Mouse (Mus musculus): Measurements from ENCODE around the gene Gars. TPM values are rescaled to one million over a fixed set of nuclear protein-coding genes. Genes with fewer than 3 reads are reported as not detected.

Gene Gars
- polyA plus RNA-seq, 1 experiment from 2014 or later, result 186 TPM

DNA sequence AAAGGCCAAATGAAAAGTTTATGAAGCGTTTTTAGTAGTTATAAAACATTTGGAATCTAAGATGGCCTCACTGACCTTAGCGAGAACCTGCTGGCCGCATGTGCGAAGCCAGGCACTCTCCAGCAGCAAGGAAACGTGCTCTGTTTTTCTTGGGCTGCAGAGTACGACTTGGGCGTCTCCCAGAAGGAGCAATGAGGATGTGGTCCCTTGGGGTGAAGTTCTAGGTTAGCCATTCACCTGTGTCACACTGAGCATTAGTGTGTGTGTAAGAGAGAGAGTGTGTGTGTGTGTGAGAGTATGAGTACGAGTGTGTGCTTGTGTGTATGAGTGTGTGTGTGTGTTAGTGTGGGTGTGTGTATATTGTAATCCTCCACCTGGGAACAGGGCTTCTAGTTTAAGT is 5.4 kb downstream of the Gars start:
- Histone ChIP-seq H3K4me1 (peaks cover 13% of the 10 kb centered on the region), H3K27ac (no peak overlapping the region), H3K4me3 (no peak overlapping the region), H3K9me3 (replicated peaks) (no peaks in the 10 kb centered on the region), H3K36me3 (peaks cover 14% of the 10 kb centered on the region), H3K27me3 (ENCODE audit: low read depth, poor library complexity, severe bottlenecking) (no peaks in the 10 kb centered on the region)
- no peak for DNase-seq (ENCODE audit: low spot score)
- 81% methylated on average over 8 of the region's 8 CpGs for WGBS

DNA sequence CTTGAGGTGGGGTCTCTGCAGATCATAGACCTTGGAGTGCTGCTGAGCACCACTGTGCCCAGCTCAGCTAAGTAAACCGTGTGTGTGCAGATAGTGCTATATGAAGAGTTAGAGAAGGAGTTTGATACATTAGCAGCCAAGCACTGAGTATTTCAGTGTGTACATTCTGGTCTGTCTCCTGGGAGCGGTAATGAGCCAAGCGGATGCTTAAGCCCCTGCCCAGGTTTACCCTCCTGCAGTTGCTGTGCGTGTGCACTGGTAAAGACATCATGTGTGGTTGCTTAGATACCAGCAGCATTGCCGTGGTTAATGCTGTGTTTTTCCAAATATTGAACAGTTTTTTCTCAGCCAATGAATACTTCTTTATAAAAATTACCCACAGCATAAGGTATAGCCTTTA is 6.7 kb downstream of the Gars start:
- 90% methylated on average over 5 of the region's 5 CpGs for WGBS
- H3K27me3 ChIP-seq (ENCODE audit: low read depth, poor library complexity, severe bottlenecking), result no peaks in the 10 kb centered on the region
- no peak overlapping the region for H3K4me3 ChIP-seq
- DNase-seq (ENCODE audit: low spot score), result no peak
- 0 out of 2 replicates have a peak, but pooled peaks cover 3% of the 10 kb centered on the region for H3K4me1 ChIP-seq
- peaks cover 26% of the 10 kb centered on the region for H3K36me3 ChIP-seq
- H3K27ac ChIP-seq, result no peak overlapping the region
- H3K9me3 ChIP-seq (replicated peaks), result no peaks in the 10 kb centered on the region

DNA sequence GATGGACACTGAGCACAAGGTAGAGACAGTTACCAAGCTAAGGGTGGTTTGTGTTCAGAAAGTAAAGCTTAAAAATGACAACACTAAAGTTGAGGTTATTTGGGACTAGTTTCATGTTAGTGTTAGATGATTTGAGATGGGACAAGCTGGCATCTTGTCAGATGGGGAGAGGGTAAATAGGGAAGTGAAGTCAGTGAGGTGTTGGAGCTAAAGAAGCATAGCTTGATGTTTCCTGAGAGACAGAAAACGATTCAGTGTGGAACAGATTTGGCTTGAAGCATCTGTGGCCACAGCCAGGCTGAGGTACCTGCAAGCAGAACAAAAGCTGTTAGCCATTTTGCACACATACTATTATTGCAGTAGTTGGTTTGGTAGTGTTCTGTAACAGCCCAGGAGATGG is 7.5 kb downstream of the Gars start:
- Histone ChIP-seq H3K27me3 (ENCODE audit: low read depth, poor library complexity, severe bottlenecking) (no peaks in the 10 kb centered on the region), H3K9me3 (replicated peaks) (no peaks in the 10 kb centered on the region), H3K4me1 (no peaks in the 10 kb centered on the region), H3K4me3 (no peak overlapping the region), H3K27ac (no peak overlapping the region), H3K36me3 (peaks cover 34% of the 10 kb centered on the region)
- WGBS, result 74% methylated on average over 1 of the region's 1 CpGs
- DNase-seq (ENCODE audit: low spot score), result no peak

DNA sequence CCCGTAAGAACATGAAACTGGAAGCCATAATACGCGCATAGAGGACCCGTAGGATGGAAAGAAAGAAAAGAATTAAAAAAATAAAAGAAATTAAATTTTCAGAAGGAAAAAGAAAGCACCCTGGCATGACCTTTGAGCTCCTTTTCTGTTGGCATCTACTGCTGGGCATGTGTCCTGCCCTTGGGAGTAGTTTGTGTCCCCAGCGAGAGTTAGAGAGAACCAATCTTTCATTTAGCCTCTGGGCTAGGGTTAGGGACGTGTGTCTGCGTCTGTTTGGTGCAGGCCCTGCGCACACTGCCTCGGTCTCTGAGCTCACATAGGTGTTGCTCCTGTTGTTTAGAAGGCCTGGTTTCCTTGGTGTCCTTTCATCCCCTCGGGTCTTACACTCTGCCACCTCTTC is 11.4 kb downstream of the Gars start:
- H3K4me1 ChIP-seq, result no peaks in the 10 kb centered on the region
- no peaks in the 10 kb centered on the region for H3K9me3 ChIP-seq (replicated peaks)
- no peaks in the 10 kb centered on the region for H3K27me3 ChIP-seq (ENCODE audit: low read depth, poor library complexity, severe bottlenecking)
- no peak for DNase-seq (ENCODE audit: low spot score)
- no peak overlapping the region for H3K27ac ChIP-seq
- H3K4me3 ChIP-seq, result no peak overlapping the region
- H3K36me3 ChIP-seq, result peaks cover 69% of the 10 kb centered on the region
- WGBS, result 95% methylated on average over 10 of the region's 10 CpGs

DNA sequence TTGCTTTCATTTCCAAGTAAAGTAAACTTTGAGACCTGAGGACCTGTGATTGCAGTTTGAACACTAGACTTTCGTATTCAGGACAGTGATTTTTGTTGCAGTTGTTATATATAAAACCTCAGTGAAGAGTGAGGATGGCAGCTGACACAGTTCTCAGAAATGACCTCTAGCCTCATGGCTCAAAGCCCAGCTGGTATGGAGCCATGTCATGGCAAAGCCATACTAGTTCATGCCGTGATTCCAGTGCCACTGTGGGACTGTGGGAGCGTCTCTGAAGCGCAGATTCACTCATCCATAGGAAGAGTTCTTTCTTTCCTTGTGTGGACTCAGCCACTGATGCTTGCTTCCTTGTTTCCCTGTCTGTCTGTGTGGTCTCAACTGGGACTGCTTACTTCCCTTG is 16.7 kb downstream of the Gars start:
- Histone ChIP-seq H3K4me3 (no peak overlapping the region), H3K27me3 (ENCODE audit: low read depth, poor library complexity, severe bottlenecking) (no peaks in the 10 kb centered on the region), H3K27ac (no peak overlapping the region), H3K4me1 (no peaks in the 10 kb centered on the region), H3K36me3 (peaks cover 94% of the 10 kb centered on the region), H3K9me3 (replicated peaks) (no peaks in the 10 kb centered on the region)
- WGBS, result 96% methylated on average over 4 of the region's 4 CpGs
- no peak for DNase-seq (ENCODE audit: low spot score)

DNA sequence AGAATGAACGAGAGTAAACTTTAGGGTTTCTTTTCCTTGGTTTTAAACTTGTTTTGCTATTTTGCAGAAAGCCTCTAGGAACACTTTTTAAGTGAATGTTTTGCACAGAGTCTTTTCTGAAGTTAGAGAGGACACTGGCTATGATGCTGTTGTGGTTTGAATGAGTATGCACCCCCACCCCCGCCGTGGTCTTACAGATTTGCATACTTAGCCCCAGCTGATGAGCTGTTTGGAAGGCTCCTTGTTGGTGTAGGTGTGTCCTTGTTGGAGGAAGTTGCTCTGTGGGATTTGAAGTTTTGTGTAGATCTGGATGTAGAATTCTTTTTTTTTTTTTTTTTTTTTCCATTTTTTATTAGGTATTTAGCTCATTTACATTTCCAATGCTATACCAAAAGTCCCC is 19.6 kb downstream of the Gars start:
- Histone ChIP-seq H3K36me3 (peaks cover 96% of the 10 kb centered on the region), H3K9me3 (replicated peaks) (no peaks in the 10 kb centered on the region), H3K4me3 (no peak overlapping the region), H3K27me3 (ENCODE audit: low read depth, poor library complexity, severe bottlenecking) (no peaks in the 10 kb centered on the region), H3K27ac (no peak overlapping the region), H3K4me1 (0 out of 2 replicates have a peak, but pooled peaks cover 3% of the 10 kb centered on the region)
- no peak for DNase-seq (ENCODE audit: low spot score)
- WGBS, result 94% methylated on average over 3 of the region's 3 CpGs

DNA sequence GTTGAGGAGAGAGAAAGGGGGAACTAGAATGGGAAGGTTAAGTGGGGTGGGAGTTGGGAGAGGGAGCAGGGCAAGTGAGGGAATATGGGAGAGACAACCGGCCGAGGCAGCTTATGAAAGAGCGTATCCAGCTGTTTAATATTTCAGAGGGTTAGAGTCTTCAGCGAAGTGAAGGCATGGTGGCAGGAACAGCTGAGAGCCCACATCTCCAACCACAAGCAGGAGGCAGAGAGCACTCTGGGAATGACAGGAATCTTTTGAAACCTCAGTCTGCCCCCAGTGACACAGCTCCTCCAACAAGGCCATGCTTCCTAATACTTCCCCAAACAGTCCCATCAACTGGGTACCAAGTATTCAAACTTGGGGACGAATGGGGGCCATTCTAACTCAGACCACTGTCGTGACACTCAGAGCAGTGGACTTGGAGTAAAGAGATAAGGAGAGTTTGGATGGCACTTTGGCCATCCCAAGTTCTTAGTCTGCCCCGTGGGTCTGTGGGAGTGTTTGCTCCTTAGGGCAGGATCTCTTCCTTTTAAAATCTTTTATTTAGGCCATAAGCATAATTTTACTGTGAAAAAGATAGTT is 22.5 kb downstream of the Gars start:
- Histone ChIP-seq H3K4me3 (no peak overlapping the region), H3K4me1 (0 out of 2 replicates have a peak, but pooled peaks cover 3% of the 10 kb centered on the region), H3K9me3 (replicated peaks) (no peaks in the 10 kb centered on the region), H3K36me3 (peaks cover 98% of the 10 kb centered on the region), H3K27ac (no peak overlapping the region), H3K27me3 (ENCODE audit: low read depth, poor library complexity, severe bottlenecking) (no peaks in the 10 kb centered on the region)
- WGBS, result 95% methylated on average over 7 of the region's 7 CpGs
- DNase-seq (ENCODE audit: low spot score), result no peak

DNA sequence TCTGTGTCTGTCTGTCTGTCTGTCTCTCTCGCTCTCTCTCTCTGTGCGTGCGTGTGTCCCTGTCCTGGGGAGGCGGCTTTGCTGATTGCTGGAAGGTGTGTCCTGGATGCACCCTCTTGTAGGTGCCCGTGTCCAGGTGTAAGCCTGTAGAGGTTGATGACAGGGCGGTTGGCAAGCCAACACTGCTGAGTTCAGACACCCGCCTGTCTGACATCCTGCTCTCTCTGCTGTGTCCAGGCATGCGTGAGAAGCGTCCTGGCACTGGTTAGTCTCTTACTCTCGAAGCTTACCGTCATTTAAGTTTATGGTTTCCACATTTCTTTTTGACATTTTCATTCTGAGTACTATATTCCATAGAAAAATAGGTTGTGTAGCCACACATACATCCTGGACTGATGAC is 23.5 kb downstream of the Gars start:
- Histone ChIP-seq H3K27me3 (ENCODE audit: low read depth, poor library complexity, severe bottlenecking) (no peaks in the 10 kb centered on the region), H3K9me3 (replicated peaks) (no peaks in the 10 kb centered on the region), H3K4me1 (0 out of 2 replicates have a peak, but pooled peaks cover 3% of the 10 kb centered on the region), H3K36me3 (peaks cover 98% of the 10 kb centered on the region), H3K27ac (no peak overlapping the region), H3K4me3 (no peak overlapping the region)
- no peak for DNase-seq (ENCODE audit: low spot score)
- 94% methylated on average over 11 of the region's 11 CpGs for WGBS

DNA sequence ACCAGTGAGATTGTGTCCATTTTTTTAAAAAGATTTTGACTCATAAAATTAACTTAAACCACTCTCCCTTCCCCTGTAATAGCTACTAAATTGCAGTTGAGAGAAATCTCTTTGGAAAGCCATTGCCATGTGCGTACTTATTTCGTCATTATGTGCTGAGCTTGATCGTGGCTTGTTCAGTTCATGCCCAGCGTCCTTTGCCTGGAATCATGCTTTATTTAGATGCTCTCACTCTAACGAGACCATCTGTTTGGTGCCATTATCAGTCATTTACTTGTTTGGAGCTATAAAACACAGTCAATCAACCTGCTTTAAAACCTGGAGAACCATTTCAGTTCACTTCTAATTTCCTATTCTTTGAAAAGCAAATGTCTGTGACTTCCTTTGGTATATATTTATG is 24.4 kb downstream of the Gars start:
- WGBS, result 79% methylated on average over 5 of the region's 5 CpGs
- no peak overlapping the region for H3K27ac ChIP-seq
- H3K4me1 ChIP-seq, result 0 out of 2 replicates have a peak, but pooled peaks cover 3% of the 10 kb centered on the region
- H3K36me3 ChIP-seq, result peaks cover 97% of the 10 kb centered on the region
- DNase-seq (ENCODE audit: low spot score), result no peak
- no peaks in the 10 kb centered on the region for H3K27me3 ChIP-seq (ENCODE audit: low read depth, poor library complexity, severe bottlenecking)
- no peaks in the 10 kb centered on the region for H3K9me3 ChIP-seq (replicated peaks)
- H3K4me3 ChIP-seq, result no peak overlapping the region

DNA sequence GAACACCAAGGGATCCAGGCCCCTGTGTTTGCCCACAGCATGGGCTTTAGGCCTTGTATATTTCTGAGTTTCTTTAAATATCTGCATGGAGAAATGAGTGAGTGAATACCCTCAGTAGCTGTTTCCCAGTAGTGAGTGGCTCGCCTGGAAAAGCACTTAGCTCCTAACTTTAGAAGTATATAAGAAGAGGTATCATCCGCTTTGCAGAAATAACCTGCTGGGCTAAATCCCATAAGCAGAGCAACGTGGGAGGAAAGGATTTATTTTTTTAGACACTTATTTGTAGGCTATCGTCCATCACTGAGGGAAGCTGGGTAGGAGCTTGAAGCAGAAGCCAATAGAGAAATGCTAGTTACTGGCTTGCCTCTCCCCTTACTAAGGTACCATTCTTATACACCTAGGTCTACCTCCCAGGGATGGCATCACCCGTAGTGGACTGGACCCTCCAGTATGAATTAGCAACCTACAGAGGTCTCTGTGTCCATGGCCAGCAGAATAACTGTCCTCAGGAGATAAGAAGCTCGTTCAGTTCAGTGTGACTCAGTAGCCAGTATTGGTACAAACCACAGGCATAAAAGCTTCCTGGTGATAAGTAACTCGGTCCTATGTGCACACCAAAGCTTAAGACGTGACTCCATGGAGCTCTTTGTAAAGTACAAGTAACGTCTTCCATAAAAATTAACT is 26.1 kb downstream of the Gars start:
- 93% methylated on average over 9 of the region's 9 CpGs for WGBS
- no peak overlapping the region for H3K4me3 ChIP-seq
- peaks cover 99% of the 10 kb centered on the region for H3K36me3 ChIP-seq
- H3K27me3 ChIP-seq (ENCODE audit: low read depth, poor library complexity, severe bottlenecking), result no peaks in the 10 kb centered on the region
- H3K27ac ChIP-seq, result no peak overlapping the region
- H3K9me3 ChIP-seq (replicated peaks), result no peaks in the 10 kb centered on the region
- no peak for DNase-seq (ENCODE audit: low spot score)
- H3K4me1 ChIP-seq, result 0 out of 2 replicates have a peak, but pooled peaks cover 3% of the 10 kb centered on the region

DNA sequence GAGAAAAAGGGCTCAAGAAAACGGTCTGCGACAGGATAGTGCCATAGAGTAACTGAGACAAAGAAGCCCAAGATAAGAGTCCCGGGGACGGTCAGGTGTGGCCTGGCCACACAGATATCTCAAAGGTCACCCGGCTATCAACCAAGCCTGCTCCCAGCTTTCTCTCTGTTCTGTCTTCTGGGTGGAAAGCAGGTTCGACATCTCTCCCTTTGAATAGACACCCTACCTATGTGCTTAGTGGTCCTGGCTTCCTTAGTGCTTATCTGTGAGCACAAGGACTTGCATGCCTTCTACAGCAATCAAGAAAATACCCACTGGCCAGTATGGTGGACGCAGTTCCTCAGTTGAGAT is 26.6 kb downstream of the Gars start:
- H3K27me3 ChIP-seq (ENCODE audit: low read depth, poor library complexity, severe bottlenecking), result no peaks in the 10 kb centered on the region
- WGBS, result 96% methylated on average over 7 of the region's 7 CpGs
- 0 out of 2 replicates have a peak, but pooled peaks cover 3% of the 10 kb centered on the region for H3K4me1 ChIP-seq
- H3K27ac ChIP-seq, result no peak overlapping the region
- H3K4me3 ChIP-seq, result no peak overlapping the region
- peaks cover 99% of the 10 kb centered on the region for H3K36me3 ChIP-seq
- no peak for DNase-seq (ENCODE audit: low spot score)
- no peaks in the 10 kb centered on the region for H3K9me3 ChIP-seq (replicated peaks)

DNA sequence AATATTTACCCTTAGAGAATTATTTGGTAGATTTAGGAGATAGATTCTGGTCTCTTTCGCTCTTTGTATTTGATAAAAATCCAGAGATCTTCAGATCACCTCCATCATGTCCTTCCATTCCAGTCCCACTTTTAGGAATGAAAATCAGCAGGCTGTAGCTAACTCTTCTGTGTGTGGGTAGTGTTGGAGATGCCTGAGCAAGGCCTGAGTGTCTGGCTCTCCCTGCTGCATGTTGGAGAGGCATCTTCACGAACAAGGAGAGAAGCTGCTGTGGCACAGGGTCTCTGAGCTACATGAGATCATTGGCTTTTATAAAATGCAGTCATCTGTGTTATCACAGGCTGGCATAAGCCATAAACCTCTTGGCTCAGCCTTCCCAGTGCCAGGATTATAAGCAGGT is 28.1 kb downstream of the Gars start:
- peaks cover 95% of the 10 kb centered on the region for H3K36me3 ChIP-seq
- H3K27me3 ChIP-seq (ENCODE audit: low read depth, poor library complexity, severe bottlenecking), result no peaks in the 10 kb centered on the region
- 0 out of 2 replicates have a peak, but pooled peaks cover 3% of the 10 kb centered on the region for H3K4me1 ChIP-seq
- H3K4me3 ChIP-seq, result no peak overlapping the region
- no peaks in the 10 kb centered on the region for H3K9me3 ChIP-seq (replicated peaks)
- no peak overlapping the region for H3K27ac ChIP-seq
- 93% methylated on average over 2 of the region's 2 CpGs for WGBS
- DNase-seq (ENCODE audit: low spot score), result no peak

DNA sequence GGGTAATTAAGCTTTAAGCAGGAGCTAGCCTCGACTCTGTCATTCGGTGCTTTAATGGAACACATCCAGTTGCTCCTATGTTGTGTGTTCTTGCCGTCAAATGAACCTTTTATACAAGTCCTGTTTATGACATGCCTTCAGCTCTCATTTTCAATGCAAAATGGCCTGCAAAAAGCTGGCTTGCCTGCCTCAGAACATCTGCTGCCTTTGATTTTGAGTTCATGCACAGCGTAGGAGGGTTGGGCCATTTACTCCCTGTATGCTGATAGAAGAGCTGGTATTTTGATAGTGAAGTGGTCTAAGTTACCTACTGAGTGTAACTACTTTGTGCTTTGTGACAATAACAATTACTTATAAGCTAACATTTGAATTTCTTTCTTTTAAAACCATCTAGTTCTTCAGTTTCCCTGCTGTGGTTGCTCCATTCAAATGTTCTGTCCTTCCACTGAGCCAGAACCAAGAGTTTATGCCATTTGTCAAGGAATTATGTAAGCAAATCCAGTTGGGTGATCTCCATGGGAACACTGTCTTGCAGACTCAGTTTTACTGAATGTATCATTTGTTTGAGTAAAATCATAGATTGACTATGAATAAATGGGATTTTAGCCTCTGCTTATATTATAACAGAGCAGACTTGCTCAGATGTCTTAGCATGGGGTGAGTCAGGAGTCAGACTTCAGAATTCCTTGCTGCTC is 38.9 kb downstream of the Gars start:
- 92% methylated on average over 4 of the region's 4 CpGs for WGBS
- no peak for DNase-seq (ENCODE audit: low spot score)
- H3K27me3 ChIP-seq (ENCODE audit: low read depth, poor library complexity, severe bottlenecking), result no peaks in the 10 kb centered on the region
- H3K4me1 ChIP-seq, result no peaks in the 10 kb centered on the region
- H3K27ac ChIP-seq, result no peak overlapping the region
- H3K9me3 ChIP-seq (replicated peaks), result no peaks in the 10 kb centered on the region
- no peak overlapping the region for H3K4me3 ChIP-seq
- peaks cover 95% of the 10 kb centered on the region for H3K36me3 ChIP-seq

Measured in limb, embryonic 10.5 days (tissue).